Mouse (Mus musculus) macrophage (primary cell): Measurements from ENCODE around the gene Wdr13. TPM values are rescaled to one million over a fixed set of nuclear protein-coding genes. Genes with fewer than 3 reads are reported as not detected.

Experiments used
- H3K27ac ChIP-seq: fragments of 350-480 bp; formaldehyde crosslinking; 2 replicates; pipeline ENCODE4 v1.9.0; 2021
- H3K36me3 ChIP-seq: fragments of 350-480 bp; formaldehyde crosslinking; 2 replicates; pipeline ENCODE4 v1.9.0; 2021; ENCODE audit errors: inconsistent target
- H3K4me3 ChIP-seq: fragments of 350-480 bp; formaldehyde crosslinking; 2 replicates; pipeline ENCODE4 v1.9.0; 2021; ENCODE audit errors: inconsistent target
- H3K79me2 ChIP-seq: fragments of 350-480 bp; formaldehyde crosslinking; 2 replicates; pipeline ENCODE4 v1.9.0; 2021; ENCODE audit errors: inconsistent target
- WGBS: methylation state at CpG from one replicate; pipeline ENCODE4 v1.1.7; 2026; ENCODE audit warnings: inconsistent platforms; ENCODE audit not compliant: missing documents; 5-methylcytosine and 5-hydroxymethylcytosine counted together
- polyA plus RNA-seq: library from polyadenylated mRNA; stranded (reverse); fragments of 250-400 nt; gene quantifications from 3 replicates; pipeline ENCODE4 v1.2.4, GENCODE M21; 2018; ENCODE audit warnings: inconsistent platforms
- total RNA-seq, 78 experiments: library from RNA; depleted of rRNA; stranded (reverse); fragments of 250-400 nt; gene quantifications; 1 replicate in 9 of 78; 2 replicates in 24 of 78; 3 replicates in 43 of 78; 4 replicates in 2 of 78; pipeline ENCODE4 v1.2.4; 2018; ENCODE audit warnings: inconsistent platforms in 56 of 78

Gene Wdr13
- total RNA-seq (2018; cell fraction: chromatin; rRNA removed) = 100 to 1,000 TPM in 24 of 26 experiments, 10 to 100 TPM in 2; 83.5 to 199 (median 147) TPM
- 10 to 100 TPM; 13.1 to 29.5 (median 20.7) TPM for total RNA-seq (2018; cell fraction: cytosol; rRNA removed)
- 100 to 1,000 TPM in 14 of 26 experiments, 10 to 100 TPM in 12; 53.6 to 178 (median 103) TPM for total RNA-seq (2018; cell fraction: nucleus; rRNA removed)
- polyA plus RNA-seq = 19.0 to 31.3 TPM (median 22.7 TPM) in 3 replicates

- Histone ChIP-seq H3K4me3 (peak within 1 kb of the TSS; percentile 54), H3K27ac (peak within 1 kb of the TSS; percentile 96), H3K36me3 (no peaks in the 10 kb centered on the region), H3K79me2 (peaks cover 10% of the 10 kb centered on the region)
- 23% methylated on average over 37 of the region's 40 CpGs for WGBS
Measured at GRCm38 (mm10) chrX:8132017-8132976, at the start of gene Wdr13. Gene Wdr13, minus strand, starts transcription at chrX:8132892.

GRCm38 (mm10) chrX:8179646-8180045, 47.0 kb upstream of the Wdr13 start:
- peaks cover 7% of the 10 kb centered on the region; the same call in 1 of the 2 replicates for H3K79me2 ChIP-seq
- H3K4me3 ChIP-seq = no peak overlapping the region
- H3K27ac ChIP-seq = no peak overlapping the region
- no peaks in the 10 kb centered on the region for H3K36me3 ChIP-seq
- 88% methylated on average over 5 of the region's 5 CpGs for WGBS

GRCm38 (mm10) chrX:8178871-8179270, 46.2 kb upstream of the Wdr13 start:
- 100% methylated on average over 2 of the region's 2 CpGs for WGBS

GRCm38 (mm10) chrX:8175504-8176385, 43.1 kb upstream of the Wdr13 start, which contains the start of gene Tbc1d25:
Gene Tbc1d25, minus strand, starts transcription at chrX:8176181.
- Histone ChIP-seq H3K36me3 (no peaks in the 10 kb centered on the region), H3K27ac (peak within 1 kb of the TSS; percentile 49), H3K4me3 (peak within 1 kb of the TSS; percentile 59), H3K79me2 (peaks cover 7% of the 10 kb centered on the region; the same call in 1 of the 2 replicates)
- 13% methylated on average over 52 of the region's 56 CpGs for WGBS

More at GRCm38 (mm10) chrX:8178871-8179270, 46.2 kb upstream of the Wdr13 start:
- H3K27ac ChIP-seq = no peak overlapping the region
- H3K4me3 ChIP-seq = no peak overlapping the region
- peaks cover 7% of the 10 kb centered on the region; the same call in 1 of the 2 replicates for H3K79me2 ChIP-seq
- H3K36me3 ChIP-seq = no peaks in the 10 kb centered on the region

GRCm38 (mm10) chrX:8175169-8175503, 42.4 kb upstream of the Wdr13 start:
- Histone ChIP-seq H3K4me3 (peak overlapping the region; percentile 59), H3K27ac (peak overlapping the region; percentile 49), H3K79me2 (peaks cover 7% of the 10 kb centered on the region; the same call in 1 of the 2 replicates), H3K36me3 (no peaks in the 10 kb centered on the region)
- 33% methylated on average over 4 of the region's 4 CpGs for WGBS

- H3K4me3 ChIP-seq = no peak overlapping the region
- peak overlapping the region; percentile 44 for H3K27ac ChIP-seq
- 70% methylated on average over 6 of the region's 10 CpGs for WGBS
- no peaks in the 10 kb centered on the region for H3K79me2 ChIP-seq
- H3K36me3 ChIP-seq = no peaks in the 10 kb centered on the region
Measured at GRCm38 (mm10) chrX:8167716-8168647, 35.3 kb upstream of the Wdr13 start.

- 91% methylated on average over 4 of the region's 4 CpGs for WGBS
- no peak overlapping the region for H3K4me3 ChIP-seq
- no peaks in the 10 kb centered on the region for H3K79me2 ChIP-seq
- H3K27ac ChIP-seq = no peak overlapping the region
- H3K36me3 ChIP-seq = no peaks in the 10 kb centered on the region
Measured at GRCm38 (mm10) chrX:8164471-8164870, 31.8 kb upstream of the Wdr13 start.

GRCm38 (mm10) chrX:8163076-8163475, 30.4 kb upstream of the Wdr13 start:
- Histone ChIP-seq H3K27ac (no peak overlapping the region), H3K4me3 (no peak overlapping the region), H3K36me3 (no peaks in the 10 kb centered on the region), H3K79me2 (no peaks in the 10 kb centered on the region)
- WGBS = 34% methylated on average over 2 of the region's 5 CpGs

GRCm38 (mm10) chrX:8145153-8145991, 12.7 kb upstream of the Wdr13 start, which contains the start of gene Rbm3:
Gene Rbm3, minus strand, starts transcription at chrX:8145880.
- Histone ChIP-seq H3K4me3 (peak within 1 kb of the TSS; percentile 55), H3K36me3 (no peaks in the 10 kb centered on the region), H3K27ac (peak within 1 kb of the TSS; percentile 91), H3K79me2 (peaks cover 24% of the 10 kb centered on the region)
- WGBS = 31% methylated on average over 54 of the region's 65 CpGs

GRCm38 (mm10) chrX:8143750-8144149, 11.1 kb upstream of the Wdr13 start:
- H3K27ac ChIP-seq = no peak overlapping the region
- 71% methylated on average over 7 of the region's 7 CpGs for WGBS
- no peaks in the 10 kb centered on the region for H3K36me3 ChIP-seq
- peaks cover 24% of the 10 kb centered on the region for H3K79me2 ChIP-seq
- H3K4me3 ChIP-seq = peak overlapping the region; percentile 55

- Histone ChIP-seq H3K79me2 (peaks cover 24% of the 10 kb centered on the region), H3K4me3 (no peak overlapping the region), H3K36me3 (no peaks in the 10 kb centered on the region), H3K27ac (no peak overlapping the region)
- 93% methylated on average over 4 of the region's 7 CpGs for WGBS
Measured at GRCm38 (mm10) chrX:8142948-8143347, 10.3 kb upstream of the Wdr13 start.

GRCm38 (mm10) chrX:8141058-8141457, 8.4 kb upstream of the Wdr13 start:
- Histone ChIP-seq H3K27ac (no peak overlapping the region), H3K79me2 (peaks cover 24% of the 10 kb centered on the region), H3K36me3 (no peaks in the 10 kb centered on the region), H3K4me3 (no peak overlapping the region)
- 71% methylated on average over 2 of the region's 3 CpGs for WGBS

- Histone ChIP-seq H3K79me2 (peaks cover 24% of the 10 kb centered on the region), H3K27ac (no peak overlapping the region), H3K36me3 (no peaks in the 10 kb centered on the region), H3K4me3 (no peak overlapping the region)
- WGBS = 90% methylated on average over 2 of the region's 2 CpGs
Measured at GRCm38 (mm10) chrX:8140446-8140845, 7.8 kb upstream of the Wdr13 start.
